Comparison of ENCODE assay signal across 23 mouse cellular contexts in the genomic region with DNA sequence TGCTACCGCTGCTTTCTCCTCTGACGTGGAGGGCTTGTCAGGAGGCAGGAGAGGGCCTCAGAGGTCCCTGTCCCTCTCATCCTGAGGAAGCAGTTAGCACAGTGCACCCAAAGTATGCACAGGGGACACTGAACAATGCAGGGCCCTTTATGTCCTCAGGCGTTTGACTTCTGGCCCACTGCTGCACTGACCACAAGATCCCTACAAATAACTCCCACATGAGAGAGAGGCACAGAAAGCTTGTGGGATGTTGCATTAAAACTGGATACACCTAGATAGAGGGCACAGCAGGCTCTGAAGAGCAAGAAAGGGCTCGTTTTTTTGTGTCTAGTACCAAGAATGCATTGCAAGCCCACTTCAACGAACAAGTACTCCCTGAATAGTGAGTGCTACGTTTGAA.
"Had no signal": no experiment of that assay in that cellular context is flagged by ENCODE, and none has a peak within 500 bp of the region (broad histone marks: within the 10 kb centered on the region; RNA-seq: fewer than 3 reads in every experiment).

No protein-coding gene starts in this region.

- ATAC-seq: liver, embryonic 12.5 days had no signal

- H3K4me3 ChIP-seq: intestine, embryonic 15.5 days; kidney, embryonic 15.5 days; limb, embryonic 10.5 days; limb, embryonic 13.5 days; liver, embryonic 12.5 days; liver, embryonic 15.5 days; lung, embryonic 15.5 days; megakaryocyte, embryonic 14.5 days; midbrain, embryonic 10.5 days; myocyte had no signal

- H3K9me3 ChIP-seq: intestine, embryonic 15.5 days; kidney, embryonic 15.5 days; limb, embryonic 10.5 days; limb, embryonic 13.5 days; liver, embryonic 12.5 days; liver, embryonic 15.5 days; lung, embryonic 15.5 days; midbrain, embryonic 10.5 days had no signal

- H3K27ac ChIP-seq: intestine, embryonic 15.5 days; kidney, embryonic 15.5 days; limb, embryonic 10.5 days; limb, embryonic 13.5 days; liver, embryonic 12.5 days; liver, embryonic 15.5 days; lung, embryonic 15.5 days; midbrain, embryonic 10.5 days; stomach, postnatal 0 days had no signal

- H3K4me2 ChIP-seq: intestine, embryonic 15.5 days; kidney, embryonic 15.5 days; limb, embryonic 13.5 days; liver, embryonic 12.5 days; liver, embryonic 15.5 days; lung, embryonic 15.5 days had no signal

- DNase-seq: kidney, adult 11 months; kidney, adult 8-10 months; kidney, postnatal 10 days; kidney, postnatal 36 days; layer of hippocampus, postnatal 36 days; liver; lung, adult 18-20 months; lung, postnatal 10 days; lung, postnatal 36 days; thymus, adult 2 months; thymus, postnatal 14 days; thymus, postnatal 4 days had no signal

- H3K36me3 ChIP-seq: intestine, embryonic 15.5 days; kidney, embryonic 15.5 days; limb, embryonic 10.5 days; limb, embryonic 13.5 days; liver, embryonic 12.5 days; liver, embryonic 15.5 days; lung, embryonic 15.5 days; midbrain, embryonic 10.5 days had no signal

- H3K4me1 ChIP-seq: liver, embryonic 12.5 days; liver, embryonic 15.5 days had no signal

- H3K27me3 ChIP-seq: intestine, embryonic 15.5 days; kidney, embryonic 15.5 days; limb, embryonic 13.5 days; liver, embryonic 12.5 days; liver, embryonic 15.5 days; lung, embryonic 15.5 days; megakaryocyte, embryonic 14.5 days had no signal

- H3K9ac ChIP-seq: intestine, embryonic 15.5 days; kidney, embryonic 15.5 days; limb, embryonic 13.5 days; liver, embryonic 12.5 days; liver, embryonic 15.5 days; lung, embryonic 15.5 days had no signal
